Mouse (Mus musculus): ENCODE measurements around the gene Rpl13. TPM values are rescaled to one million over a fixed set of nuclear protein-coding genes. Genes with fewer than 3 reads are reported as not detected.

Rpl13 gene
- total RNA-seq, 4 experiments from 2014 or later, result 359 to 512 (median 443) TPM

DNA sequence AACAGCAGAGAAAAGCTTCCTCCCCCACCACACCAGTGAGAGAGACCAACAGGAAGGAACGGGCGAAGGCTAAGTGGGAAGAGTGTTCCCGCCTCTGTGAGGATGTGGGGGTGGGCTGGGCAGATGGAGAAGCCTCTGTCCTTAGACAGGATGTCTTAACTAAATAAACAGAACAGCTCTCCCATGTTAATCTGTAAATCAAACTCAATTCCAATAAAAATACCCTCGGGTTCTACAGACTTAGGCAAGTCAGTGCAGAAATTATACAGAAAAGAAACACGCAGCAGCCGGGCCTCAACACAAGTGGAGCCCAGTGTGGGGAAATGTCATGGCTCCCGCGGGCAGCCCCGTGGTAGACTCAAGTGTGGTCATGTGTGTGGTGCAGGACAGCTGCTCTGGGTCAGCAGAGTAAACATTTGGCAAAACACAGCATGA lies 48.6 kb downstream of the Rpl13 start:
- peak in 1 of 2 experiments; percentile 63 for DNase-seq (ENCODE audit: low spot score in 2 of 2)

Small RNAs within 50 kb of the gene (microRNA-seq; reads per million reads assigned to microRNA genes)
- gene Mir7079, result 0 reads per million in 2 experiments
- gene Mir7080, result 284 to 433 reads per million in 2 experiments

Other genes starting within 250 kb of the Rpl13 start
- 100 to 1,000 TPM; 149 to 174 (median 162) TPM for gene Ankrd11, start 60.1 kb upstream of the Rpl13 start, total RNA-seq (2022)
- 10 to 100 TPM; 51.8 to 64.2 (median 60.9) TPM for gene Spg7, start 39.4 kb upstream of the Rpl13 start, total RNA-seq (2022)
- 100 to 1,000 TPM; 277 to 341 (median 303) TPM for gene Cpne7, start 15.0 kb downstream of the Rpl13 start, total RNA-seq (2022)
- 1 to 10 TPM; 1.7 to 3.1 (median 1.9) TPM for gene Sult5a1, start 56.0 kb downstream of the Rpl13 start, total RNA-seq (2022)
- gene Dpep1, start 83.9 kb downstream of the Rpl13 start, total RNA-seq (2022), result under 1 TPM in 1 of 4 experiments, not detected in 3; 0.45 TPM
- 100 to 1,000 TPM in 3 of 4 experiments, 10 to 100 TPM in 1; 95.9 to 131 (median 123) TPM for gene Chmp1a, start 110.4 kb downstream of the Rpl13 start, total RNA-seq (2022)
- 1 to 10 TPM; 5.5 to 9.7 (median 6.6) TPM for gene Spata33, start 110.5 kb downstream of the Rpl13 start, total RNA-seq (2022)
- gene Cdk10, start 122.5 kb downstream of the Rpl13 start, total RNA-seq (2022), result 100 to 1,000 TPM in 1 of 4 experiments, 10 to 100 TPM in 3; 84.5 to 112 (median 94.1) TPM
- 10 to 100 TPM; 55.1 to 69.3 (median 61.5) TPM for gene Spata2l, start 133.9 kb downstream of the Rpl13 start, total RNA-seq (2022)
- gene Zfp276, start 151.8 kb downstream of the Rpl13 start, total RNA-seq (2022), result 10 to 100 TPM; 21.0 to 27.4 (median 24.2) TPM
- 10 to 100 TPM; 52.1 to 63.9 (median 58.9) TPM for gene Vps9d1, start 152.0 kb downstream of the Rpl13 start, total RNA-seq (2022)
- gene Fanca, start 216.2 kb downstream of the Rpl13 start, total RNA-seq (2022), result 1 to 10 TPM in 3 of 4 experiments, under 1 TPM in 1; 0.96 to 3.2 (median 3.0) TPM
- gene Spire2, start 230.4 kb downstream of the Rpl13 start, total RNA-seq (2022), result 10 to 100 TPM; 15.8 to 16.3 (median 16.0) TPM

Measured in layer of hippocampus, adult 8-10 months (tissue).